Mouse (Mus musculus) liver, adult (tissue): ENCODE data around the gene Dmbx1.

Experiments used
- GATA4 ChIP-seq: IDR thresholded peaks from 2 replicates; pipeline ENCODE4 v1.6.1; 2014; ENCODE audit warnings: mild to moderate bottlenecking, low read length; ENCODE audit not compliant: insufficient replicate concordance

Gene Dmbx1

GRCm38 (mm10) chr4:115939295-115940102, at the start of gene Dmbx1:
Gene Dmbx1 (minus strand): TSS chr4:115939926.
- no peak for TF ChIP-seq GATA4

DNA sequence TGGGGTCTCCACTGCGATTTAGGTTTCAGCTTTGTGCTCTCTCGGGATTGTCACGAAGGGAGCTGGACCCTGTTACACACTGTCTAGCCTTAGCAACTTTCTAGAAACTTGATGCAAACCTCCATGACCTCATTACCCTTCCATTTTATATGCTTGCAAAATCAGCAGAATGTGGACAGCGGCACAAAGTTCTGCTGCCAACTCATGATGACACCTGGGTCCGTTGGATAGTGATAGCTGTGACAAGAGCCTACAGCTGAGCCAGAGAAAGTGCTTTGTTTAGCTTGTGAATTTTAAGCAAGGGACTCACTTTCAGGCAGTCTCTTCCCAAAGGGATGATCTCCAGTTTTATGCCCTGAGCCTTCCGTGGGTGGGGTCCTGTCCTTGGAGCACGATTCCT, 49.7 kb upstream of the Dmbx1 start:
- TF ChIP-seq GATA4 = no peak

DNA sequence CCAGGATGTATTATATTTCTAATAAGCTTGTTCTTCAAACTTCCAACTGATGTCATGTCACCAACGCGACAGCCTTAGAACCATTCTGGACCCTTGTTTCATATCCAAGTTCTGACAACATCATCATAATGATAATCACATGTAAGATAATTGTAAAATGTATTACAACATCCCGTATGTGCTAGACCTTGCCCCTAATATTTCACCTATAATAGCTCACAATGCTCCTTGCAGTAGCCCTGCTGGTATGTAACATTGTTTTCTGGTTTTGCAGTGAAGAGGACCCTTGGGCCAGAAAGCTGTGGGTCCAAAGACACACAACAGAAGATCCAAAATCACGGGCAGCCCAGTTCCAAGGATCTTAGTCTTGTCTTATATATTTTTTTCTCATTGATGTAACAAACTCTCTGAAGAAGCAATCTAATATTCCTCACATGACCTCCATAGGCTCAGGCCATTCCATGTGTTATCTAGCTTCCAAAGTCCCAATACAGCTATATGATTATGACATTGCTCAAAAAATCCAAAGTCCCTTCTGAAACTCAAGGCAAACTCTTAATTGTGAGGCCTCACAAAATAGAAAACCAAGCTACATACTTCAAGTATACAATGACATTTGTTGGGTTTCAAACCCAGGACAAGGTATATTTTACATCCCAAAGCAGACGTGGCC, 48.3 kb upstream of the Dmbx1 start:
- no peak for TF ChIP-seq GATA4

- no peak for TF ChIP-seq GATA4
Observed at GRCm38 (mm10) chr4:115987436-115987835, 47.7 kb upstream of the Dmbx1 start.

DNA sequence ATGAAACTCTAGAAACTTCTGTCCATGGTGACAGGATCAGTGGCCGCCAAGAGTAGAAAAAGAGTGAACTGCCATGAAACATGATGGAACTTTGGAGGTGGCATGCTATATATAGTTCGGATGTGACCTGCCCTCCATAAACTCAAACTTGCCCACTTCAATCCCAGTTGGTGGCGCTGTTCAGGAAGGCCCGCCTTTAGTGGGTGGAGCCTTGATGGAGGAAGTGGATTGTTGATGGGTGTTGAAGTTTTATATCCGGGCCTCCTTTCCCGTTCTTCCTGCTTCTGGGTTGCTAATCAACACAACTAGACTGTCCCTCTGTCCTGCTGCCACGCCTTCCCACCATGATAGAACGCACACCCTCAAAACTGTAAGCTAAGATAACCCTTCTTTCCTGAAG, 45.2 kb upstream of the Dmbx1 start:
- no peak for TF ChIP-seq GATA4

- no peak for TF ChIP-seq GATA4
Observed at GRCm38 (mm10) chr4:115984111-115984510, 44.4 kb upstream of the Dmbx1 start.

DNA sequence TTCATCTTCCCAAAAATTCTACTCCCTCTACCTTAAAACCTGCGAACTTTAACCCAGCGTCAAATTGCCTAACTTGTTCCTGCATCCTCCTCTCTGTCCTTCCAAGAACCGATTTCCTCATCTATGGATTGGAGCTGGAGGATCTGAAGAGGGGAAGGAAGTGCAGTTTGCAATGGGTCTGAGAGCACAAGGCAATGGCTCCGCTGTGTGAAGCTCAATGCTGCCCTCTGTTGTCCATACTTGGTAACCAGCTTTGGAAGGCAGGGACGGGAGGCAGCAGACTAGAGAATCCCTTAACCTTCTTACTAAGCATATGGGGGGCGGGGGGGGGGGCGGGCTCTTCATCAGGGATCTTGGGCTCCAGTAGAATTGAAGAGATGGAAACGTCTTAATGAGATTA, 41.0 kb upstream of the Dmbx1 start:
- TF ChIP-seq GATA4 = no peak

DNA sequence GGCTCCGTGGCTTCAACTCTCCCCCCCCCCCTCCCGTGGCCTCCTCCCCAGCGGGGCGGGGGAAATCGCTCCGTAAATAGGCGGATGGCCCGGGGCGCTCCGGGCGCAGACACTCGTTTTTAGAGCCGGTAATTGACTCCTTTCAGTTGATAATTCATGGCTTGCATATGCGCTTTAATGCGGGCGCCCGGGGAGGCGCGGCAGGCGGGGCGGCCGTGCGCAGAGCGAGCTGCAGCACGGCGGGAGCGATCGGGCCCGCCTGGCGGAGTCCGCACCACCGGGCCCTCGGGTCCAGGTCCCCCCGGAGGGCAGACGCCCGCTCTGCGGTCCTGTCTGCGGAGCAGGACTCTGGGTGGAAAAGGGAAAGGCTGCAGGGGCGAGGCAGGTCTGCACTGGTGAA, 39.7 kb upstream of the Dmbx1 start:
- TF ChIP-seq GATA4 = no peak

GRCm38 (mm10) chr4:115978911-115979310, 39.2 kb upstream of the Dmbx1 start:
- no peak for TF ChIP-seq GATA4

DNA sequence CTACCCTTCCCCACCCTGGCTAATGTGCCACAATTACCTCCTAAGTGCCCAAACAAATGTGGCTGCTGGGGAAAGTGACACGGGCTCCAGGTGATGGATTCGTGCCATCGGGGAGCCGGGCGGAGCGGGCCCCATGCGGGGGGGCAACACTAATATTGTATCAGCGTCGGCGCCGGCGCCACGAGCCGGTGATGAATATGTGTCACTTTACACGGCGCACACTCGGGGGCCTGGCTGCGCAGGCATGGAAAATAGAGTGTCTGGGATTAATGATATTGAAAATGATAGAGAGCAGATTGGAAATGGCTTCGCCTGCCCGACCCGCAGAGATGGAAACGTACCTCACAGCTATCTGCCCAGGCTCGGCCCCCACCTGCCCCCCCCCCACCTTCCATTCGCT, 32.8 kb upstream of the Dmbx1 start:
- no peak for TF ChIP-seq GATA4

DNA sequence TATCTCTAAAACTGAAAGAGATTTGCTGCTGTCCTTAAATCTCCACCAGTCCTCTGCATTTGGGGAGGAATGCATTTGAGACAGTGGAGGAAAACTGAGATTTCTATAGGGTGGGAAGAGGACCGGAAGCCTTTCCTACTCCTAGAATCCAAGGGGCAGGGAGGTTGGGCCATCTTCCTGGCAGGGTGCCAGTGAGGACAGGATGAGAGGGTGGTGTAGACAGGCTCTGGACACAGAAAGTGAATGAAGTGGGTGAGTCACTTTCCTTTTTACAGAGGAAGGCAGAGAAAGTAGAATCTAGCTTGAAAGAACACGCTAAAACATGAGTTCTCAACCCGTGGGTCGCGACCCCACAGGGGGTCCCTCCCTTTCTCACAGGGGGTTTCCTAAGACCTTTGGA, 24.7 kb upstream of the Dmbx1 start:
- no peak for TF ChIP-seq GATA4

DNA sequence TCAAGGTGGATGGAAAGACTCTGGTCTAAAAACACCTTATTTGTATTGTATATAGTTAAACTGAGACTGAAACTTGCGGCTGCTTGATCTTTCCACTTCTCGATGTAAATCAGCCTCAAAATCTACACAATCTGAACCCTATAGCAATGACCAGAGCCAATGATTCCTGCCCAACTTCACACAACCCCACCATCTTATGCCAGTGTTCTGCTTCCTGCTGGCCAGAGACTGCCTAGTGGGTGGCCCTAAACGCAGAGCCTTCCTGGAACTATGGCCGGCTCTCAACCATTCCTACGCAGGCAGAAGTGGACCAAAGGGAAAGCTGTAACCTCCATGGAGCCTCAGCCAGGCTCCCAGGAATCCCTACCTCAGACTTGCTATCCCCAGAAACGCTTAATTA, 24.0 kb upstream of the Dmbx1 start:
- TF ChIP-seq GATA4 = no peak

DNA sequence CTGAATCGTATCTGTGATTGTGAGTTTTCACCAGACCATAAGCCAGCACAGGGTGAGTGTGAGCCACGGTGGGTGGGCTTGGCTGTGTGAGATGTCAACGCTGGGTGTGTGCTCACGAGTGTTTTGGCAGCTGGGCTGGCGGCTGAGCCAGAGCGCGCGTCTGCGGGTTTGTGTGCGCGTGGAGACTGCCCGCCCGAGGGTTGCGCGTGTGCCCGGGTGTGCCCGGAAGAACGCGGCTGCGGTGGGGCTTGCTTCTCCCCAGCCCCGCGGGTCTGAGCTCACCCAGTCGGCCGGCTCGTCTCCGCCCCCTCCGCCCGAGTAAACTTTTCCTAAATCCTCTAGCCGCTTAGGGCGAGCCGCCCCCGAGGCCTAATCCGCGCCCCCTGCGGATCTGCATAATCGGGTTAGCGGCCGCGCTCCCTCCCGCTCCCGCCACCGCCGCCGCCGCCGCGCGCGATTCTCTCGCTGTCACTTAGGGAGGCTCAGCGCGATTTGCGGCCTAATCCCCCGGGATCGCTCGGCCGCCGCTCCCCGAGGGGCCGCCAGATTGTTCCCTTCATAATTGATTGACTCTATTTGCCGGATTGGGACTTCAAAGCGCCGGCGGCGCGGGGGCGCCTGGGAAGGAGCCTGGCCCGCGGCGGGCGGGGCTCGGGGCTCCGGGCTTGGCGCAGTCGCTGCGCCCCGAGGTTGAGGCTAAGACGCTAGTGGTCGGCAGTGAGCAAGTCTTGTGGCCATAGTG, 23.1 kb upstream of the Dmbx1 start:
- TF ChIP-seq GATA4 = no peak

GRCm38 (mm10) chr4:115961991-115962390, 22.3 kb upstream of the Dmbx1 start:
- no peak for TF ChIP-seq GATA4

- no peak for TF ChIP-seq GATA4
Observed at GRCm38 (mm10) chr4:115959546-115959945, 19.8 kb upstream of the Dmbx1 start.

- TF ChIP-seq GATA4 = no peak
Observed at GRCm38 (mm10) chr4:115955494-115955775, 15.7 kb upstream of the Dmbx1 start.
